ENCODE assay signal across 8 mouse cellular contexts in the genomic region with DNA sequence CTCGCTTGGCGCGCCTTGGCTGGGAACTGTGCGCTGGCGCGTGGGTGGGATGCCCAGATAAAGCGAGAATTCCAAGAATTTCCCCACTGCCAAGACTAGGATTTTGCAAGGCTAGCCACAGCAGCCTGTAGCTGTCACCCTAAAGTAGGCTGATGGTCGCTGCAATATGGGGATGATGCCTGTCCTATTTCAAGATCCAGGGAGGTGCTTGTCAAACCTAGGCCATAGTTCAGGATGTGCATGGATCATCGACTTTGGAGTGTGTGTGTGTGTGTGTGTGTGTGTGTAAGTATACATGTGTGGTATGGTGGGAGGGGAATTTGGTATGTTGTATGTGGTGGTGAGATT. TPM values are rescaled to one million over a fixed set of nuclear protein-coding genes. Genes with fewer than 3 reads are reported as not detected.
A peak's percentile ranks its signal among the peaks of the same experiment; 100 is the strongest.
DNase-seq lines count a peak whose midpoint lies in the region; ATAC-seq lines count a peak whose summit lies in the region.

No protein-coding gene starts in this region.

- no peak overlapping the region; the same call in 1 of the 2 replicates for H3K27ac ChIP-seq in kidney, embryonic 14.5 days (ENCODE audit: low read depth, low read length)
- peak overlapping the region; percentile 54; the same call in 1 of the 2 replicates for H3K27ac ChIP-seq in brown adipose tissue, adult 24 weeks (replicated peaks; ENCODE audit: low read depth, low read length)
- H3K27ac ChIP-seq in hindbrain, embryonic 15.5 days (replicated peaks) = peak overlapping the region; percentile 81; the same call in 1 of the 2 replicates
- peak overlapping the region; percentile 76; the same call in 1 of the 2 replicates for H3K27ac ChIP-seq in midbrain, embryonic 13.5 days

- H3K27me3 ChIP-seq in kidney, embryonic 14.5 days (ENCODE audit: control insufficient read depth, insufficient read depth, low read length) = no peaks in the 10 kb centered on the region
- no peaks in the 10 kb centered on the region for H3K27me3 ChIP-seq in hindbrain, embryonic 15.5 days
- peaks cover 6% of the 10 kb centered on the region; the same call in 1 of the 2 replicates for H3K27me3 ChIP-seq in midbrain, embryonic 13.5 days

- no peaks in the 10 kb centered on the region for H3K9me3 ChIP-seq in kidney, embryonic 14.5 days (ENCODE audit: control insufficient read depth, low read length)
- no peaks in the 10 kb centered on the region for H3K9me3 ChIP-seq in hindbrain, embryonic 15.5 days
- H3K9me3 ChIP-seq in midbrain, embryonic 13.5 days = no peaks in the 10 kb centered on the region

- H3K36me3 ChIP-seq in kidney, embryonic 14.5 days (ENCODE audit: control insufficient read depth, insufficient read depth, low read length) = no peaks in the 10 kb centered on the region
- no peaks in the 10 kb centered on the region for H3K36me3 ChIP-seq in hindbrain, embryonic 15.5 days
- no peaks in the 10 kb centered on the region for H3K36me3 ChIP-seq in midbrain, embryonic 13.5 days

- H3K4me3 ChIP-seq in kidney, embryonic 14.5 days (ENCODE audit: low read length) = peak overlapping the region; percentile 90
- H3K4me3 ChIP-seq in brown adipose tissue, adult 24 weeks (ENCODE audit: insufficient read depth, low read depth, low read length) = peak overlapping the region; percentile 95
- H3K4me3 ChIP-seq in hindbrain, embryonic 15.5 days = peak overlapping the region; percentile 76
- peak overlapping the region; percentile 88 for H3K4me3 ChIP-seq in midbrain, embryonic 13.5 days (replicated peaks)

- peak; percentile 66 for ATAC-seq in kidney, embryonic 14.5 days (ENCODE audit: low FRiP score, low TSS enrichment)
- ATAC-seq in hindbrain, embryonic 15.5 days (ENCODE audit: low FRiP score, low read depth) = peak; percentile 74; the same call in 1 of the 2 replicates
- peak; percentile 47; the same call in 1 of the 2 replicates for ATAC-seq in midbrain, embryonic 13.5 days

- DNase-seq in kidney, postnatal 25 days = no peak
- no peak for DNase-seq in adrenal gland, adult 2 months
- no peak for DNase-seq in spleen, postnatal 4 days (ENCODE audit: low spot score in 2 of 2)
- DNase-seq in Muller cell, postnatal 12 days (ENCODE audit: inconsistent ontology term) = no peak

- under 1% methylated on average over 9 of the region's 9 CpGs for WGBS in kidney, embryonic 14.5 days
- WGBS in hindbrain, embryonic 15.5 days = 1% methylated on average over 9 of the region's 9 CpGs
- WGBS in midbrain, embryonic 13.5 days = 2% methylated on average over 9 of the region's 9 CpGs

- peak overlapping the region; percentile 81 for H3K9ac ChIP-seq in kidney, embryonic 14.5 days (ENCODE audit: low read depth, low read length)
- H3K9ac ChIP-seq in hindbrain, embryonic 15.5 days = peak overlapping the region; percentile 76
- H3K9ac ChIP-seq in midbrain, embryonic 13.5 days (replicated peaks) = peak overlapping the region; percentile 87

- H3K4me2 ChIP-seq in kidney, embryonic 14.5 days (replicated peaks; ENCODE audit: low read depth, low read length) = peak overlapping the region; percentile 81
- peak overlapping the region; percentile 85 for H3K4me2 ChIP-seq in hindbrain, embryonic 15.5 days
- peak overlapping the region; percentile 94 for H3K4me2 ChIP-seq in midbrain, embryonic 13.5 days (replicated peaks)

- H3K4me1 ChIP-seq in kidney, embryonic 14.5 days (ENCODE audit: control insufficient read depth, insufficient read depth, low read length) = peaks cover 11% of the 10 kb centered on the region
- peaks cover 14% of the 10 kb centered on the region; the same call in 1 of the 2 replicates for H3K4me1 ChIP-seq in brown adipose tissue, adult 24 weeks (ENCODE audit: control insufficient read depth, insufficient read depth, insufficient read length, low read length)
- peaks cover 22% of the 10 kb centered on the region for H3K4me1 ChIP-seq in hindbrain, embryonic 15.5 days (replicated peaks)
- H3K4me1 ChIP-seq in midbrain, embryonic 13.5 days (replicated peaks) = peaks cover 17% of the 10 kb centered on the region; the same call in 1 of the 2 replicates

RNA-seq across cellular contexts. Expression of a gene that starts 39.6 kb away (rescaled TPM):
- polyA plus RNA-seq in kidney, embryonic 14.5 days (2014; fragmentation: Nextera tagmentation; extraction: Ambion mirVana) = 12.6 and 20.6 TPM in 2 replicates
- polyA plus RNA-seq in brown adipose tissue, adult 24 weeks (2012; ENCODE audit: insufficient read depth, insufficient read length, missing spikeins) = 10.8 and 22.2 TPM in 2 replicates
- 16.7 and 19.6 TPM in 2 replicates for polyA plus RNA-seq in hindbrain, embryonic 15.5 days (2015; fragmentation: Nextera tagmentation; extraction: Ambion mirVana)
- 10.8 and 12.2 TPM in 2 replicates for polyA plus RNA-seq in midbrain, embryonic 13.5 days (2015; fragmentation: Nextera tagmentation; extraction: Ambion mirVana)
- total RNA-seq in adrenal gland, adult 2 months (2021) = 10 to 100 TPM; 17.9 to 29.6 TPM
- polyA plus RNA-seq in adrenal gland, adult 2 months (2012; rRNA removed) = 68.3 and 73.3 TPM in 2 replicates

RNA-seq across cellular contexts. Expression of a gene that starts 39.7 kb away (rescaled TPM):
- polyA plus RNA-seq in kidney, embryonic 14.5 days (2014; fragmentation: Nextera tagmentation; extraction: Ambion mirVana) = 12.3 and 14.1 TPM in 2 replicates
- polyA plus RNA-seq in brown adipose tissue, adult 24 weeks (2012; ENCODE audit: insufficient read depth, insufficient read length, missing spikeins) = 9.6 and 14.7 TPM in 2 replicates
- polyA plus RNA-seq in hindbrain, embryonic 15.5 days (2015; fragmentation: Nextera tagmentation; extraction: Ambion mirVana) = 10.0 and 12.7 TPM in 2 replicates
- 13.5 TPM in 2 replicates for polyA plus RNA-seq in midbrain, embryonic 13.5 days (2015; fragmentation: Nextera tagmentation; extraction: Ambion mirVana)
- 10 to 100 TPM; 24.2 to 50.0 TPM for total RNA-seq in adrenal gland, adult 2 months (2021)
- polyA plus RNA-seq in adrenal gland, adult 2 months (2012; rRNA removed) = 16.1 and 16.7 TPM in 2 replicates
